In genomic region chr4:155812665-155813181, GRCm38 (mm10) we compare ENCODE assay signal across 8 mouse cellular contexts. TPM values are rescaled to one million over a fixed set of nuclear protein-coding genes. Genes with fewer than 3 reads are reported as not detected.
A peak's percentile ranks its signal among the peaks of the same experiment; 100 is the strongest.
DNase-seq lines count a peak whose midpoint lies in the region; ATAC-seq and TF ChIP-seq lines count a peak whose summit lies in the region.

No protein-coding gene starts in this region.

- no peaks in the 10 kb centered on the region for H3K9me3 ChIP-seq in hindbrain, embryonic 12.5 days (replicated peaks)
- H3K9me3 ChIP-seq in liver, embryonic 14.5 days (ENCODE audit: control insufficient read depth, low read length), result no peaks in the 10 kb centered on the region
- H3K9me3 ChIP-seq in neural tube, embryonic 15.5 days (replicated peaks), result no peaks in the 10 kb centered on the region

- H3K4me2 ChIP-seq in hindbrain, embryonic 12.5 days (replicated peaks), result peak overlapping the region; percentile 82
- peak overlapping the region; percentile 89 for H3K4me2 ChIP-seq in liver, embryonic 14.5 days (ENCODE audit: low read depth)
- H3K4me2 ChIP-seq in neural tube, embryonic 15.5 days, result peak overlapping the region; percentile 69

- peaks cover 72% of the 10 kb centered on the region for H3K36me3 ChIP-seq in hindbrain, embryonic 12.5 days
- peaks cover 69% of the 10 kb centered on the region for H3K36me3 ChIP-seq in liver, embryonic 14.5 days (replicated peaks; ENCODE audit: control insufficient read depth, insufficient read depth, low read depth)
- H3K36me3 ChIP-seq in neural tube, embryonic 15.5 days, result peaks cover 71% of the 10 kb centered on the region

- peaks cover 25% of the 10 kb centered on the region for H3K4me1 ChIP-seq in hindbrain, embryonic 12.5 days
- peaks cover 14 to 19% of the 10 kb centered on the region in 2 experiments for H3K4me1 ChIP-seq in liver, embryonic 14.5 days (replicated peaks; ENCODE audit: control insufficient read depth in 2 of 2, insufficient read depth in 2 of 2, low read length in 1 of 2)
- H3K4me1 ChIP-seq in neural tube, embryonic 15.5 days, result peaks cover 30% of the 10 kb centered on the region

- TF ChIP-seq CTCF in liver, embryonic 14.5 days (IDR thresholded peaks at IDR 0.05; ENCODE audit: low read depth), result no peak

- ATAC-seq in hindbrain, embryonic 12.5 days (ENCODE audit: low FRiP score), result peak; percentile 53
- peak; percentile 51 for ATAC-seq in liver, embryonic 14.5 days (ENCODE audit: insufficient read depth)
- ATAC-seq in neural tube, embryonic 15.5 days (ENCODE audit: low FRiP score), result peak; percentile 54

- H3K4me3 ChIP-seq in hindbrain, embryonic 12.5 days, result peak overlapping the region; percentile 92
- H3K4me3 ChIP-seq in liver, embryonic 14.5 days (ENCODE audit: insufficient read depth in 1 of 2, low read depth in 2 of 2, low read length in 2 of 2), result peak overlapping the region; percentile 84 to 97
- peak overlapping the region; percentile 93 for H3K4me3 ChIP-seq in neural tube, embryonic 15.5 days (replicated peaks)

- H3K27ac ChIP-seq in hindbrain, embryonic 12.5 days, result peak overlapping the region; percentile 85
- H3K27ac ChIP-seq in liver, embryonic 14.5 days, result peak overlapping the region; percentile 43
- peak overlapping the region; percentile 86 for H3K27ac ChIP-seq in neural tube, embryonic 15.5 days (replicated peaks)

- peak; percentile 54 for DNase-seq in adrenal gland, adult 2 months
- no peak for DNase-seq in adrenal gland, postnatal 4 days (ENCODE audit: low spot score in 2 of 2)
- peak; percentile 49 for DNase-seq in CD4-positive, CD25-positive, alpha-beta regulatory T cell, adult 2 months (ENCODE audit: low read depth, low spot score)
- DNase-seq in embryo, embryonic 9.5 days (ENCODE audit: extremely low spot score), result peak; percentile 41
- no peak for DNase-seq in liver, embryonic 14.5 days (ENCODE audit: low read depth in 3 of 3, low spot score in 3 of 3)
- no peak for DNase-seq in cerebellum, adult 11 months

- no peak for TF ChIP-seq EP300 in liver, embryonic 14.5 days (IDR thresholded peaks at IDR 0.05; ENCODE audit: low read depth)

- peak overlapping the region; percentile 98 for H3K9ac ChIP-seq in hindbrain, embryonic 12.5 days
- peak overlapping the region; percentile 96 for H3K9ac ChIP-seq in liver, embryonic 14.5 days (replicated peaks)
- H3K9ac ChIP-seq in neural tube, embryonic 15.5 days (replicated peaks), result peak overlapping the region; percentile 93

- WGBS in hindbrain, embryonic 12.5 days, result 0% methylated on average over 49 of the region's 49 CpGs
- under 1% methylated on average over 49 of the region's 49 CpGs for WGBS in liver, embryonic 14.5 days (ENCODE audit: insufficient replicate concordance)
- WGBS in neural tube, embryonic 15.5 days, result 0% methylated on average over 49 of the region's 49 CpGs

- H3K27me3 ChIP-seq in hindbrain, embryonic 12.5 days, result no peaks in the 10 kb centered on the region
- H3K27me3 ChIP-seq in liver, embryonic 14.5 days (ENCODE audit: control insufficient read depth, insufficient read depth, low read length), result no peaks in the 10 kb centered on the region
- H3K27me3 ChIP-seq in neural tube, embryonic 15.5 days (replicated peaks), result no peaks in the 10 kb centered on the region

RNA-seq across cellular contexts. Expression of gene Ccnl2, which starts 0.4 kb away (rescaled TPM):
- 100 to 1,000 TPM in 1 of 2 experiments, 10 to 100 TPM in 1; 70.2 to 118 TPM for total RNA-seq in adrenal gland, adult 2 months (2021)
- polyA plus RNA-seq in adrenal gland, adult 2 months (2012; rRNA removed), result 56.0 and 58.2 TPM in 2 replicates
- 100 to 1,000 TPM; 153 to 155 TPM for total RNA-seq in adrenal gland, postnatal 4 days (2021)
- polyA plus RNA-seq in hindbrain, embryonic 12.5 days (2016; fragmentation: Nextera tagmentation; extraction: Ambion mirVana), result 207 and 217 TPM in 2 replicates
- polyA plus RNA-seq in liver, embryonic 14.5 days (2012; rRNA removed), result 43.3 and 65.8 TPM in 2 replicates
- 51.2 and 57.2 TPM in 2 replicates for polyA plus RNA-seq in liver, embryonic 14.5 days (2014; fragmentation: Nextera tagmentation; extraction: Ambion mirVana)
- polyA plus RNA-seq in neural tube, embryonic 15.5 days (2015; fragmentation: Nextera tagmentation; extraction: Ambion mirVana), result 137 and 139 TPM in 2 replicates

RNA-seq across cellular contexts. Expression of gene Mrpl20, which starts 10.0 kb away (rescaled TPM):
- 100 to 1,000 TPM; 122 to 141 TPM for total RNA-seq in adrenal gland, adult 2 months (2021)
- 42.1 and 65.2 TPM in 2 replicates for polyA plus RNA-seq in adrenal gland, adult 2 months (2012; rRNA removed)
- 100 to 1,000 TPM; 110 to 122 TPM for total RNA-seq in adrenal gland, postnatal 4 days (2021)
- polyA plus RNA-seq in hindbrain, embryonic 12.5 days (2016; fragmentation: Nextera tagmentation; extraction: Ambion mirVana), result 189 and 204 TPM in 2 replicates
- 41.6 and 62.8 TPM in 2 replicates for polyA plus RNA-seq in liver, embryonic 14.5 days (2012; rRNA removed)
- 197 and 200 TPM in 2 replicates for polyA plus RNA-seq in liver, embryonic 14.5 days (2014; fragmentation: Nextera tagmentation; extraction: Ambion mirVana)
- polyA plus RNA-seq in neural tube, embryonic 15.5 days (2015; fragmentation: Nextera tagmentation; extraction: Ambion mirVana), result 259 and 285 TPM in 2 replicates

RNA-seq across cellular contexts. Expression of gene Aurkaip1, which starts 18.3 kb away (rescaled TPM):
- total RNA-seq in adrenal gland, adult 2 months (2021), result 100 to 1,000 TPM; 155 to 164 TPM
- polyA plus RNA-seq in adrenal gland, adult 2 months (2012; rRNA removed), result 276 and 293 TPM in 2 replicates
- 100 to 1,000 TPM; 123 to 129 TPM for total RNA-seq in adrenal gland, postnatal 4 days (2021)
- 127 and 133 TPM in 2 replicates for polyA plus RNA-seq in hindbrain, embryonic 12.5 days (2016; fragmentation: Nextera tagmentation; extraction: Ambion mirVana)
- 67.4 and 77.0 TPM in 2 replicates for polyA plus RNA-seq in liver, embryonic 14.5 days (2012; rRNA removed)
- polyA plus RNA-seq in liver, embryonic 14.5 days (2014; fragmentation: Nextera tagmentation; extraction: Ambion mirVana), result 117 and 120 TPM in 2 replicates
- 147 and 152 TPM in 2 replicates for polyA plus RNA-seq in neural tube, embryonic 15.5 days (2015; fragmentation: Nextera tagmentation; extraction: Ambion mirVana)

RNA-seq across cellular contexts. Expression of gene Ankrd65, which starts 22.5 kb away (rescaled TPM):
- total RNA-seq in adrenal gland, adult 2 months (2021), result not detected
- 0.11 and 0.16 TPM in 2 replicates for polyA plus RNA-seq in adrenal gland, adult 2 months (2012; rRNA removed)
- total RNA-seq in adrenal gland, postnatal 4 days (2021), result not detected
- not detected in 2 replicates for polyA plus RNA-seq in hindbrain, embryonic 12.5 days (2016; fragmentation: Nextera tagmentation; extraction: Ambion mirVana)
- 0.02 and 0.03 TPM in 2 replicates for polyA plus RNA-seq in liver, embryonic 14.5 days (2012; rRNA removed)
- polyA plus RNA-seq in liver, embryonic 14.5 days (2014; fragmentation: Nextera tagmentation; extraction: Ambion mirVana), result not detected in 2 replicates
- 0.27 TPM in 1 of 2 replicates, not detected in the other for polyA plus RNA-seq in neural tube, embryonic 15.5 days (2015; fragmentation: Nextera tagmentation; extraction: Ambion mirVana)

RNA-seq across cellular contexts. Expression of gene Mxra8, which starts 26.8 kb away (rescaled TPM):
- 10 to 100 TPM; 36.9 to 55.5 TPM for total RNA-seq in adrenal gland, adult 2 months (2021)
- 164 and 185 TPM in 2 replicates for polyA plus RNA-seq in adrenal gland, adult 2 months (2012; rRNA removed)
- 10 to 100 TPM; 86.3 to 93.5 TPM for total RNA-seq in adrenal gland, postnatal 4 days (2021)
- 40.6 and 40.7 TPM in 2 replicates for polyA plus RNA-seq in hindbrain, embryonic 12.5 days (2016; fragmentation: Nextera tagmentation; extraction: Ambion mirVana)
- polyA plus RNA-seq in liver, embryonic 14.5 days (2012; rRNA removed), result 5.4 and 6.2 TPM in 2 replicates
- 3.9 and 4.9 TPM in 2 replicates for polyA plus RNA-seq in liver, embryonic 14.5 days (2014; fragmentation: Nextera tagmentation; extraction: Ambion mirVana)
- 28.3 and 35.4 TPM in 2 replicates for polyA plus RNA-seq in neural tube, embryonic 15.5 days (2015; fragmentation: Nextera tagmentation; extraction: Ambion mirVana)

Comparison
In these comparisons a context has a peak if more than half of its experiments do, and no peak if none do; other contexts are left out.
1. DNase-seq: peak in adrenal gland, adult 2 months (single experiment), CD4-positive, CD25-positive, alpha-beta regulatory T cell, adult 2 months (single experiment) and embryo, embryonic 9.5 days (single experiment); none in adrenal gland, postnatal 4 days (0 of 2), liver, embryonic 14.5 days (0 of 3) and cerebellum, adult 11 months (single experiment).
2. Peak in every context shown above with its lines, with median percentiles within 50 percentile points of each other: ATAC-seq, H3K27ac ChIP-seq, H3K4me2 ChIP-seq, H3K4me3 ChIP-seq and H3K9ac ChIP-seq.